Mouse (Mus musculus) urinary bladder, postnatal 4 days (tissue): ENCODE measurements around the gene Tnni3k.

Source experiments
- DNase-seq, 2 experiments: peaks; one replicate each; pipeline ENCODE4 v3.0.0; 2021 to 2022; ENCODE audit warnings: low spot score in 2 of 2

The Tnni3k gene

DNA sequence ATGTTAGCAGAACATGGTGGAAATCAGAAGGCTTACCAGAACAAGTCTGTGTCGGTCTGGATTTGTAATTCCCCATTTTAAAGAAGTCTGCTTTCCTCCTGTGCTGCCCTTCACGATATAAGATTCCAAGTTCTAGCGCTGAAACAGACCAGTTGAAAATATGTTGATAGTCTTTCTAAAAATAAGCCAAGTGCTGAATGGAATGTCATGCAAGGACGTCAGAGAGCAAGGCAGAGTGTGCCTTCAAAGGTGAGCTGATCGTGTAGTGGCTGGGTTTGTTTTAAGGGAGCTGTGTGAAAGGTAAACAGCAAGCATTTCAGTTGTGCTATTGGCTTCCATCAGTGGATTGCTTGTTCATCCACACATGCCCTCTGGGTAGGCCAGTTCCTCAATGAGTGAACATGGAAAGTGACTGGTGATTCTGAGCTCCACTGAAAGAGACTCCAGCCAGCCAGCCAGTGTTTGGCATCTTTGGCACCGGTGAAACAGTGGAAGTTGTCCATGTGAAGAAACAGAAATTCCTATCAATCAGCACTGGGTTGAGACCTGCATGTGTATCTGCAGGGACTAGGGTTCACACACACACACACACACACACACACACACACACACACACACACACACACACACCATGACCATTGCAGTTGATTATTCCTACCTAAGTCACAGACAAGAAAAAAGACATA lies at the start of gene Tnni3k:
TSS of gene Tnni3k (minus strand) at position 177 of the 686 bp plus-strand sequence.
- DNase-seq: no peak

DNA sequence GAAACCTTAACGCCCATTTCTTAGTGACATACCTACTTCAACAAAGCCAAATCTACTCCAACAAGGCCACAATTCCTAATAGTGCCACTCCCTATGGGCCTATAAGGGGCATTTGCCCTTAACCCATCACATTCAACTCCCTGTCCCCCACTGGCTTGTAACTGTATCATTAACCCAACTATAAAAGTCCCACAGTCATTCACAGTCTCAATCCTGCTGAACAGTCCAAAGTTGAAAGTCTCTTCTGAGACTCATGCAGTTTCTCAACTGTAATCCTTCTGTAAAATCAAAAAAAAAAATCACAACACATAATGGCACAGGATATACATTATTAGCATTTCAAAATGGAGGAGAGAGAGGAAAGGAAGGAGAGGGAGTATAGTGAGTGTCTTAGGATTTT lies 44.1 kb upstream of the Tnni3k start:
- DNase-seq: no peak

DNA sequence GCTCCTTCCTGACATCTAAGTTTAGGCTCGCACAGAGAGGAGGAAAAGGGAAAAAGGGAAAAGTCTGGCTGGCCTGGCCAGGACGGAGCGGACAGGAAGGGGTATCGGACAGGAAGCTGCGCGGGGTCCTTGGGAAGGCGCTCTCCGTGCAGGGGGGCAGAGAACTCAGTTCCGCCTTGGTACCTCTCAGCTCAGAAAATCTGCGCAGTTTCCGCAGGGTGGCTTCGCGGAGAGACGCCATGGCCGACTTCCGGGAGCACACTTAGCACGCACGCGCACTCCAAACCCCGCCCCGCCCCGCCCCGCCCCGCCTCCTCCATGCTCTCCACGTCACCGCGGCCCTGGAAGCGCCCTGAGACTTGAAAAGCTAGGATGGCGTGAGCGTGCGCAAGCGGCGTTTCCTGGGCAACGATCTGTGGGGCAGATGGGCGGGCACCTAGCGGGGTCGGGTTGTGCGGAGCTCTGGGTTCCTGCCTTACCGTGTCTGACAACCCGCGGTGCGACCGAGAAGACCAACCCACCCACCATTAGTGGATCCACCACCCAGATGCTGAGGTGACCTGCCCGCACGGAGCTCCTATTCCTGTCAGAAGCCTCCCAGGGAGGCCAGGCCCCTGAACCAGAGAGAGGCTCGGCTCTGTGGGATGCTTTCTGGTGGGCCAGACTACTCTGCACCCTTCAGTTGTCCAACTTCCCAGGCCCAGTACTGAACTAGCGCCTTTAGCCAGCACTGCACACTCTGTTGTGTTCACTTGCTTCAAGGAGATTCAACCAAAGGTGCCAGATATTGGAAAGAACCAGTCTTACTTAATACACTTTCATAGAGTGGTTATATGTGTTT lies 38.1 kb upstream of the Tnni3k start, which contains the start of the genes Fpgt and Lrriq3:
TSS of gene Fpgt (minus strand) at position 288 of the 841 bp plus-strand sequence.
TSS of gene Lrriq3 (plus strand) at position 319 of the 841 bp plus-strand sequence.
- peak; percentile 88 to 89 for DNase-seq

DNA sequence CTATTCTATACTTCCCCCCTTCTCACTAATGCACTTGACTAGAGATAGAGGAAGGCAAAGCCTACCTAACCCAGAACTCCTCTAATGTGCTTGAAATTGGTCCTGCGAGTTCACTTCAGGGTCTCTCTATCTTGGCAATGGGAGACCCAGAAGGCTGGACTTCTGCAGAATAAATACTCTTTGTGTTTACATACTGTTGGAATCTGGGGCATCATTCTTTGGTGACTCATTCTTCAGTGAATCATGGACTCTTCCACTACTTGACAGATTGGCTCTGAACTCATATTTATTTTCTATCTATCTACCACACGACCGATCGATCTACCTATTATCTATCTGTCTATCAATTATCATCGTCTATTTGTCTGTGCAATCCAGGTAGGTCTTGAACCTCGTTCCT lies 36.9 kb upstream of the Tnni3k start:
- DNase-seq: no peak

DNA sequence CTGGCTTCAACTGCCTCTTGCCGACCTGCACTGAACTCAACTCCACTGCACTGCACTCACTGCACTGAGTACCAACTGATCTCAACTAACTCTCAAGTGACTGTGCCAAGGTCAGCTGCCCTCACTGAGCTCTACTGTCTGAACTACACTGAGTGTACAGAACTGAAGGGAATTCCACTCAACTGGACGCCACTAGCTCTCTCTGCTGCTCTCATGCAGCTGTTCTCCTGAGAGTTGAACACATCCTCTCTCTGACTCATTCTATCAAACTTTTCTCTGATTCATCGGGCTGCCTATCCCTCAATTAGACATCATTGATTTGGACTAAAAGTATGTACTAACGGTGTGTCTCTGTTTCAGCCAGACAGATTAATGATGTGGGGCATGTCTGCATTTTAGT lies 22.7 kb upstream of the Tnni3k start:
- no peak for DNase-seq

DNA sequence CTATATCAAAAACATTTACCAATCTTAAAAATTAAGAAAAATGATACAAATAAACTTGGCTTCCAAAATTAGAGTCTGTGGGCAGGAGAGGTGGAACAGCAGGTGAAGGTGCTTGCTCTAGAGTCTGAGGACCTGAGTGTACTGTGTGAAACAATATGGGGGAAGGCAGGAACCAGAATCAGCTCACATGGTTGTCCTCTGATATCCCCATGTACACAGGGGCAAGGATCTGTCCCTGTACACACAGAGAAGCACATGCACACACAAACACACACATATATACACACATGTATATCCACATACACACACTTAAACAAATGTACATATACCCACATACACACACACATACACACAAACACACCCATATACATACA lies 4.2 kb upstream of the Tnni3k start:
- DNase-seq: no peak

DNA sequence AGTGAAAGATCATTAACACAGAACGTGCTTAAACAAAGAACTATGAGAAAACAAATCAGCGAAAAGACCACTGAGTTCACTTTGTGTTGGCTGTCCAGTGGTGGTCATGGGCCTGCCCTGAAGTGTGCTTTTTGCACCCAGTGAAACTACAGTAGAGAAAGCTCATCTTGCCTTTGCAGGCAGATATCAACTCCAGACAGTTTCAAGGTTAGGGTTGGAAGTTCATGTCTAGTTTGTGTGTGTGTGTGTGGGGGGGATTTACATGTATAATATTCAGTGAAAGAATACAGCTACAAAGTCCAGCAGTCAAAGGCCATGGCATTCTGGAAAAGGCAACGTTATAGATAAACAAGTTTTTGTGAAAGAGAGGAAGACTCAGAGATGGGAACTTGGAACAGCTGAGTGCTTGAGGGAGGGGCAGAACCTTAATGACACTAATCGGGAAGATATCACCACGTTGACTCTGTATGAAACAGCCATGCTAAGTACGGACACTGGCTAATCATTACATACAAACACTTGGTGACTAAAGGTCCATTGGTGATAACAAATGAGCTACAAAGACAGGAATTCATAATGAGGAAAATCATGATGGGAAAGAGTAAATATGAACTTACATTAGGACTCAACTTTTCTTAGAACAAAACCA lies 3.7 kb upstream of the Tnni3k start:
- DNase-seq: no peak

DNA sequence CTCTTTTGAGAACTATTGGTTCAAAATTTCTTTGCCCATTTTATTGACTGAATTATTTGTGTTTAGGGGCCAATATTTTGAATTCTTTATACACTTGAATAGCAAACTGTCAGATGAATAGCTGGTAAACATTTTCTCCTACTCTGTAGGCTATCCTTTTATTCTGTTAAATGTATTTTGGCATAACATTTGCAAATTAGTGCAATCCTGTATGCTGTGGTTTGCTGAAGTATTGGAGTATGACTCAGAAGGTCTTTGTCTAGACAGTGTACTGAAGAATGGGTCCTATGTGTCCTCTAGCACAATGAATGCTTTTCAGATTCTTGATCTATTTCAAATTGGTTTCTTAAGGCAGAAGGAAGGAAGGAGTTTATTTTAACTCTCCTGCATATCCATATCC lies 2.4 kb upstream of the Tnni3k start:
- DNase-seq: no peak

DNA sequence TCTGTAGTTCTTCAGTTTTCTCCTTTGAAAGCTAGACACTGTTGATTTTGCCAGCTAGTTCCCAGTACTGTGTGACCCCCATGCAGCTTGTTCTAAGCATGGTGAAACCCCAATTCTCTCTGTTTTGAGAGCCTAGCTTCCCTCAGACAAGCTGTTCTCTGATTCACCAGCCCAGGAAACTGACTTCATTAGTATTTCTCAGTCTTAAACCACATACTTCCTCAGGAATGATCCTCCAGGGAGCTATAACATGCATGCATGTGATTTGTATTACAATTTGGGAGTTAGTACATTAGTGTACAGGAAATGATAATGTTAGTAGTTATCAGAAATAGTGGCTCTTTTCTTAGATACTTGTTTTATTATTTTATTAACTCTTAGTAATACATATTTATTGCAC lies 1.4 kb upstream of the Tnni3k start:
- no peak for DNase-seq

DNA sequence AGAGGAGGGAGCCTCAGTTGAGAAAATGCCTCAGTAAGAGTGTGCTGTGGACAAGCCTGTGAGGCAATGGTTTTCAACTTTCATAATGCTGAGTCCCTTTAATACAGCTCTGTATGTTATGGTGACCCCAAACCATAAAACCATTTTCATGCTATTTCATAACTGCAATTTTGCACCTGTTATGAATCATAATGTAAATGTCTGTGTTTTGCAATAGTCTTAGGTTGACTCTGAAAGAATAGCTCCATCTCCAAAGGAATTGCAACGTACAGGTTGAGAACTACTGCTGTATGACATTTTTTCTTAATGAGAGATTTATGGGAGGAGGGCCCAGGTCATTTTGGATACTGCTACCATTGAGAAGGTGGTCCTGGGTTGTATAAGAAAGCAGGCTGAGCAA lies 2.0 kb downstream of the Tnni3k start:
- no peak for DNase-seq

DNA sequence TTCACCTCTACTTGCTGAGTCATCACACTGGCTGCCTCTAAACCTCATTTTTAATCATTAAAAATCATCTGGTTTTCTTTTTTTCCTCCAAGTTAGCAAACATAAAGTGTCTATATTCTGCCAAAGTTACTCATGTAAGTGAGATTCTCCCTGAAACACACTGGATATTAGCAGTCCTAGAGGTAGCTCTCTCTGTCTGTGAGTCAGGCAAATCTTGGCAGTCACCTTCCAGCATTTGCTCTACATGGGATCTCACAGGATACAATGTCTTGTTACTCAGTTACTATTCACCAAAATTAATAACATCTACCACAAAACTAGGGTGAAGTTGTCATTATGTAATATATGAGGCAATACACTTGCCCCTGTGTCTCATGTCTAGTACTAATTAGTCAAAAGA lies 3.2 kb downstream of the Tnni3k start:
- DNase-seq: no peak

DNA sequence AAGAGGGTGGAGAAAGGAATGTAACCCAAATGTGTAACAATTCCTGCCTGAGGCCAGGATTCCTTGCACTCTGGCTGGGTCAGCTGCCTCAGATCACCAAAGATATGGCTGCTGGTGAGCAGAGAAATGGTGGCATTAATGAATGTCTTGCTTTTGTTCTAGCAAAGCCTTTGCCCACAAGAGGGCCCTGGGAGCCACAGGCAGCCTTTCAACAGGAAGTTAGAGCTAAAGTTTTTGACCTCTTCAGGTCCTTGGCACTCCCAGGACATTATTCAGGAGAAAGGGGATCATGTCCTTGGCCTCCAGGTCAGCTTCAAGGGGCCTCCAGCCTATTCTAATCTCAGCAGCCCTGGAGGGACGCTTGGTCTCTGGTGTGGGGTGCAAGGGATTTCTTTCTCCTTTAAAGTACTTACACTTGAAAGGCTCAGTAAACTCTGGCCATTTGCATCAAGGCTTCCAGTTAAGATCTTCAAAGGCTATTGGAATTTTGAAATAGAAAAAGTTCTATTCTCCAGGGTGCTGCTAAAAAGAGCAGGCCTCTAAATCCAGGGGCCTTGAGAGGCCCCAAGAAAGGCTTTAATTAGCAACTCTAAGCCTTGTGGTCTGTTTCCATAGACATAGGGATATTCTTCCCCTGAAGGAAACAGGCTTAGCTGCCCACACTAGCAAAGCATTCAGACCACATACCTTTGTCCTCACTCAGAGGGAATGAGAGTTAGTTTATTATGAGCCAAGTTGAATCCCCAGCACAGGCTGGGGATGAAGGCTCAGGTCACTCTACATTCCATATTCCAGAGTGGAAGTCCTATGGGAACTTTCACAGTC lies 16.0 kb downstream of the Tnni3k start:
- no peak for DNase-seq

DNA sequence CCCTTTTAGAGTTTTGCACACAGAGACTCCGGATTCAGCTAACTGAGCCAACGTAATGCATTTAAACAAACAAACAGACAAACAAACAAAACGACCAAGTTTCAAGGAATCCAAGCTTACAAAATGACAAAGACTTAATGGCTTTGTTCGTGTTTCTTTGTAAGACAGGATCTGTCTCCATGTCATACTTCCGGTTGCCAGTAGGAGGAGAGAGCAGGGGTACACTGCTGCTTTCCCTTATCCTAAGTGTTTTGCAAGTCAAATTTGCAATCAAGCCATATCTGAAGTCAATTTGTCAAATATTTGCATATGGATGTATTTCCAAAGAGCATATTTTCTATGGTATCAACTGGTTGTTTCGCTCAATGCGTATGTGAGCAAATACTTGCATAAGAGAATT lies 20.9 kb downstream of the Tnni3k start:
- no peak for DNase-seq

DNA sequence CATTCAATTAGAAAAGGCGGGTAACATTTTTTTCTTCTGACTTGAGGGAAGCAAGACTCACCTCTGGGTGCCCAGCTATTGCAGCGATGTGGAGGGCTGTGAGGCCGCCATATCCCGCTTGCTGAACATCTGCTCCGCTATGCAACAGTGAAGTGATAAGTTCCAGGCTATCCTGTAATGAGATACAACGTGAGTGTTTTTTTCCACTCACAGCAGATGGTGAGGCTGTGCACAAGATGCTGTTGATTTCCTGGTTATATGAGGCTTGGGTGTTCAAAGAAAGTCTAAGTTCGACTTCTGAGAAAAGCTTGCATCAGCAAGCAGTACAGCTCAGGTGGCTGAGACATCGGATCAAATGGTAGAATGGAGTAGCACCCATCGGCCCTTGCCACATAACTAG lies 25.0 kb downstream of the Tnni3k start:
- DNase-seq: no peak

DNA sequence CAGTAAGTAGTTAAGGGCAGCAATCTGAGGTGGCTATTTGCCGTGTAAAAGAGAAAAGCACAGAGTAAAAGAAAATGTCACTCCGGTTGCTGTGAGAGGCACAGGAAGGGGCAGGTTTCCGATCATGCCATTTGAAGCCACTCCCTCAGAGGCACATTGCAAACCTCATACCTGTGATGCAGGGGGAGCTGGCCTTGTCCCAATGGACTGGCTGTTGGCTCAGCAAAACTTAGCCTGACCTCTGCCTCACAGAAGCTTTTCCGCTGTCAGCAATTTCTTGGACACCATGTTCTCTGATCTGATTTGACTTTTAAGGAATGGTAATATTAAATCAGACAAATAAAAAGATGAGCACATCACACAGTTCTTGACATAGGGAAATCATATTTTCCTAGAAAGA lies 52.4 kb downstream of the Tnni3k start:
- no peak for DNase-seq

DNA sequence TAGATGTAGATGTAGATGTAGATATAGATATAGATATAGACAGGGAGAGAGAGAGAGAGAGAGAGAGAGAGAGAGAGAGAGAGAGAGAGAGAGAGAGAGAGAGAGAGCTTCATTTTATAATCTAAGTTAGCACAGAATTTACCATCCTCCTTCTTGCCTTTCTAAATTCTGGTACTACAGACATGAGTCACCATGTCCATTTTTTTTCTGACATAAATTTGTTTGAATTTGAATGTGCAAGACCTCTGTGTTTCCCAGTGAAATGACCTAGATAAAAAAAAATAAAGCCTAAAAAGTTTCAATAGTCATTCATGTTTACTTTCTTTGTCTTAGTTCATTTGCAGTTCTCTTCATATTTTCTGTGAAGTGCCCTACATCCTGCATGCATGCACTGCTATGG lies 54.2 kb downstream of the Tnni3k start:
- no peak for DNase-seq

DNA sequence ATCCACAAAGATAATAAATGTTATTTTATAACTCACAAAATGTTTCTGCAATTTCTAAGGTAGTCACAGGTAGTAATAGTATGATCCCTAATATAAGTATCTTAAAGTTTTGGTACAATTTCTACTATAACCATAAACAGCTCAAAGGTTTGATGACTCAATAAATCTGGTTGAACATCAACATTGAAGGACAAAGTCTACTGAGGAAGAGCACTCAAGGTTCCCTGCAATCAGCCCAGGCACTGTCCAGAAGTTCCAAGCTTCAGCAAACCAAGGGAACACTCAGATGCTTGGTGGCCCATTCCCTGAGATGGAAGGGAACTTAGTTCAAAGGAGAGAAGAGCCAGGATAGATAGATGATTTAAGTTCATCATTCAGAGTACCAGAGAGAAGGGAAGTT lies 62.5 kb downstream of the Tnni3k start:
- no peak for DNase-seq

DNA sequence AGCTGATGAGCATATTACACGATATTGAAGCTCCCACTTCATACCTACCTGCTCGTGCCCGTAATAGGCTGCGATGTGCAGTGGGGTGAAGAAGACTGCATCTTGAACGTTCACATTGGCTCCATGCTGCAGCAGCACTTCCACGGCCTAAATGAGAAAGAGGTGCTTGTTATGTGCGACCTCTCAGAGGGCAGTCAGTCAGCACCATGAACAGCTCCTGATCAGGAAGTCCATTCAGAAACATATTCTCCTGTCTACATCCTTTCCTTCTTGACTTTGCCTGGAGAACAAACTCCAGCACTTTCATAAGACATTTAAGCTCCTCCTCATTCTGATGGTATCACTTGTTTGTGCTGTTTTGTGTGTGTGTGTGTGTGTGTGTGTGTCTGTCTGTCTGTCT lies 76.1 kb downstream of the Tnni3k start:
- DNase-seq: no peak

DNA sequence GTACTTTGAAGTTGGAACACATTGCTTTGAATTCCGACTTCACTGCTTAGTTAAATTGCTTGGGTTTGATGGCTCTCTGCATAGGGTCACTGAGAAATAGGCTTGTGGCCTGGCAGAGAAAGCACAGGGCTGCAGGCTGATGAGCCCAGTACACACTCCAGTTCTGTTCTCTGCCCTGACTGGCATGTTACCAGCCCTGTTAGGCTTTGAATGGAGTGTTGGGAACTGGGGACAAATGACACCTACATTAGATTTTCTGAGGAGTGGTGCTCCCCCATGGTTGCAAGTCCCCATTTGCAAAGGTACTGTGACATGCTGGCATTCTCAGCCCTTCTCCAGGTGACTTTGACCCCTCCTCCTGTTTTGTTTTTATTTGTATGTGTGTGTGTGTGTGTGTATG lies 83.6 kb downstream of the Tnni3k start:
- no peak for DNase-seq

DNA sequence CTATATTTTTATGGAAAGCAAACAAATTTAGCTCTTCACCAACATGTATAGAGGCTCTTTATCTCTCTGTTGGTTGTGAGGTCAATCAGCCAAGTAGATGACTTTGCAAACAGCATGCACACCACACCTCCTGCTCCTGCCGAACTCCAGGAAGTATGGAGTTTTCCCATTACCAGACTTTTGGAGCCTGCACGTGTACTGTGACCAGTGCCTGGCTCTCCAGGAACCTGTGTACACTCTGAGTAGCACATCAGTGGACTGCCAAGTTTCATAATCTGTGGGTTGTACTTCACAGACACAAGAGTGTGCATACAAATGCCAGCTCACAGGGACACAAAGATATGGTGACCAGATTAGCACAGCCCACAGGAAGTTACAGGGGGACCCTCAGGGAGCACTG lies 84.2 kb downstream of the Tnni3k start:
- no peak for DNase-seq

DNA sequence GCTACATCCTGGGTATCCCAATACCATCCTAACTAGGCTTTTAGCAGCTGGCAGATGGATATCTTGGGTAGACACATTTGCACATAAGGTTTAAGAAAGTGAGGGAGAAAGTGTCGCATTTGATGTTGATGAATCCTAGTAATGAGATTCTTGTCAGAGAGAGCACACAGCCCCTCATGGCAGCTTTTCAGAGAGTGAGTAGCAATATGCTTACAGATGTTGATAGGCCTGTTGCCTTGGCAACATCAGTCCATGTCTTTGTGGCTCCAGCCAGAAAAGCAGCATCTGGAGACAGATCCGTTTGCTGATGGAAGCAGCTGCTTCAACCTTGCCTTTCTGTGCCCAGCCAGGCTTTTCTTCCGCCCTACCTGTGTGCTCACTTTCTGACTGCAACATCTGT lies 93.9 kb downstream of the Tnni3k start:
- DNase-seq: no peak

DNA sequence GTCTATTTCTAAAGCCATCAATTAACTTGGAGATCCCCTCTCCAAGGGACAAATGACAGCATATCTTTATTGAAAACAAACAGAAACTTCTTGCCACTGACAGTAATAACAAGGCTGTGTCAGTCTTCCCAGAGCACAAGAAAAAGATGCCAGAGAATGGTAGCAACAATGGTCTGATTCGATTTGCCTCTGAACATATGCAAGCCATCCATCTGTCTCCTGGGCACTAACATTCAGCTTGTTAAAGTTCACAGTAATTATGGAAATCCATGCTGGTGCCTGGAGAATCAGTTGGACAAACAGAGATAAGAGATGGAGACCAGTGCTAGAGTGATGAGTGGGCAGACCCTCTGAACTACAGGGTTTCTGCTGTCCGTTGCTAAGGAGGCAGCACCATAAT lies 102.1 kb downstream of the Tnni3k start:
- no peak for DNase-seq
